17 mouse cellular contexts compared by ENCODE assay signal in the genomic region with DNA sequence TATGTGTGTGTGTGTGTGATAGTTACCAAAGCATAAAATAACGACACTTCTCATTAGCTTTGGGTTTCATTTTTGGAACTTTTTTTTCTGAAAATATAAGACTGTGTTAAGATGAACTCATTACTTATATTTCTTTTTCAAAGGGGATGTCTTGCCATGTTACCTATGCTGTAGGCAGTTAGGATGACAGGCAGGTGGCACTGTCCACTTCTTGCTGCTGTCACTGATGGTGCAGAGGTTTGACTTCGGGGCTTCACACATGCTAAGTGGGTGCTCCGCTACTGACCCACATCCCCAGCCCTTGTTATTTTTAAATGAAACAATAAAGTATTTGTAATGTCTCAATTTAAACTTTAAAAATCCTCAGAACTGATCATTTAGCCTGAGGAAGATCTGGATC. TPM values are rescaled to one million over a fixed set of nuclear protein-coding genes. Genes with fewer than 3 reads are reported as not detected.
DNase-seq lines count a peak whose midpoint lies in the region; TF ChIP-seq lines count a peak whose summit lies in the region.
"Had no signal": no experiment of that assay in that cellular context is flagged by ENCODE, and none has a peak within 500 bp of the region (broad histone marks: within the 10 kb centered on the region; RNA-seq: fewer than 3 reads in every experiment).

No protein-coding gene starts in this region.

- H3K27ac ChIP-seq in layer of hippocampus, adult 2 months = no peak overlapping the region
- H3K27ac ChIP-seq in bone marrow, adult 2 months (ENCODE audit: control insufficient read depth, insufficient read depth, low read depth, low read length, poor library complexity) = no peak overlapping the region
- H3K27ac ChIP-seq: embryonic facial prominence, embryonic 13.5 days; forebrain, embryonic 12.5 days; heart, embryonic 13.5 days; hindbrain, embryonic 13.5 days; kidney, embryonic 15.5 days had no signal

- H3K27me3 ChIP-seq in splenic B cell, adult 2 months (ENCODE audit: control insufficient read depth, insufficient read depth, low read length, poor library complexity, severe bottlenecking) = no peaks in the 10 kb centered on the region
- H3K27me3 ChIP-seq: embryonic facial prominence, embryonic 13.5 days; heart, embryonic 13.5 days; hindbrain, embryonic 13.5 days had no signal

- no peak for DNase-seq in layer of hippocampus, adult 2 months (ENCODE audit: low spot score in 2 of 2)
- DNase-seq in layer of hippocampus, adult 9-11 months = no peak
- DNase-seq in thymus, postnatal 14 days = peak; percentile 9
- DNase-seq in thymus, postnatal 0 days (ENCODE audit: low spot score) = no peak
- DNase-seq in splenic B cell, adult 2 months (ENCODE audit: low read depth, low spot score) = peak; percentile 22
- no peak for DNase-seq in adrenal gland, adult (ENCODE audit: inconsistent age in 2 of 2, low spot score in 1 of 2)
- no peak for DNase-seq in spleen, postnatal 10 days (ENCODE audit: low spot score in 2 of 2)
- DNase-seq: cerebellum, postnatal 25 days had no signal

- WGBS in bone marrow, adult 2 months = 86% methylated on average over 3 of the region's 3 CpGs

- no peaks in the 10 kb centered on the region for H3K4me1 ChIP-seq in bone marrow, adult 2 months (ENCODE audit: control insufficient read depth, insufficient read depth, low read length)
- H3K4me1 ChIP-seq: forebrain, embryonic 12.5 days had no signal

- H3K4me3 ChIP-seq in layer of hippocampus, adult 2 months = no peak overlapping the region
- H3K4me3 ChIP-seq in bone marrow, adult 2 months (replicated peaks; ENCODE audit: control insufficient read depth, low read depth, low read length) = no peak overlapping the region
- H3K4me3 ChIP-seq: embryonic facial prominence, embryonic 13.5 days; forebrain, embryonic 12.5 days; heart, embryonic 13.5 days; hindbrain, embryonic 13.5 days; kidney, embryonic 15.5 days; limb, embryonic 13.5 days had no signal

- no peak for TF ChIP-seq POLR2A in bone marrow, adult 2 months (IDR thresholded peaks at IDR 0.05; ENCODE audit: borderline replicate concordance, control insufficient read depth, low read depth, low read length)

- TF ChIP-seq CTCF in layer of hippocampus, adult 2 months (conservative IDR thresholded peaks at IDR 0.05) = peak; percentile 58
- TF ChIP-seq CTCF in bone marrow, adult 2 months (IDR thresholded peaks at IDR 0.05; ENCODE audit: control insufficient read depth, insufficient read depth, low read length) = 0 out of 2 replicates have a peak, but pooled peaks have one; percentile 9

- no peaks in the 10 kb centered on the region for H3K36me3 ChIP-seq in splenic B cell, adult 2 months (ENCODE audit: control insufficient read depth, insufficient read depth, low read length, poor library complexity, severe bottlenecking)
- H3K36me3 ChIP-seq: embryonic facial prominence, embryonic 13.5 days; forebrain, embryonic 12.5 days; heart, embryonic 13.5 days; hindbrain, embryonic 13.5 days; kidney, embryonic 15.5 days; limb, embryonic 13.5 days had no signal

RNA-seq across cellular contexts. Expression of a gene that starts 33.4 kb away (rescaled TPM):
- total RNA-seq in layer of hippocampus, adult 2 months (2021) = under 1 TPM in 1 of 2 experiments, not detected in 1; 0.10 TPM
- polyA plus RNA-seq in thymus, postnatal 0 days (2015; fragmentation: Nextera tagmentation; extraction: Ambion mirVana) = 0.06 and 0.07 TPM in 2 replicates
- polyA plus RNA-seq in bone marrow, adult 2 months (2011; ENCODE audit: insufficient read depth, insufficient read length, low replicate concordance, missing spikeins) = 1.3 and 2.2 TPM in 2 replicates
- total RNA-seq: layer of hippocampus, postnatal 25 days; monocyte, adult 5-6 weeks had no signal
- polyA plus RNA-seq: forebrain, embryonic 12.5 days had no signal

RNA-seq across cellular contexts. Expression of a gene that starts 50.7 kb away (rescaled TPM):
- 10 to 100 TPM; 13.3 to 14.1 TPM for total RNA-seq in layer of hippocampus, adult 2 months (2021)
- polyA plus RNA-seq in thymus, postnatal 0 days (2015; fragmentation: Nextera tagmentation; extraction: Ambion mirVana) = 29.6 and 34.4 TPM in 2 replicates
- polyA plus RNA-seq in bone marrow, adult 2 months (2011; ENCODE audit: insufficient read depth, insufficient read length, low replicate concordance, missing spikeins) = 20.9 and 26.1 TPM in 2 replicates

Comparison
In these comparisons a context has a peak if more than half of its experiments do, and no peak if none do; other contexts are left out.
1. DNase-seq: peak in thymus, postnatal 14 days (single experiment) and splenic B cell, adult 2 months (single experiment); none in layer of hippocampus, adult 2 months (0 of 2), layer of hippocampus, adult 9-11 months (single experiment), thymus, postnatal 0 days (single experiment), adrenal gland, adult (0 of 2) and spleen, postnatal 10 days (0 of 2).